Mouse (Mus musculus) heart, embryonic 14.5 days (tissue): ENCODE measurements around the gene Pde5a. TPM values are rescaled to one million over a fixed set of nuclear protein-coding genes. Genes with fewer than 3 reads are reported as not detected.

Experiments used
- ATAC-seq: fragments of 200-750 bp; cut with Nextera tagmentation; 2 replicates; pipeline ENCODE4 v1.8.0; 2017; ENCODE audit warnings: low read depth, moderate TSS enrichment; ENCODE audit not compliant: insufficient number of reproducible peaks, insufficient read depth, low FRiP score
- H3K27ac ChIP-seq, 2 experiments: fragments of 200-500 bp in 1 of 2; fragments of 300-500 bp in 1 of 2; sonication (generic) in 1 of 2; replicated peaks in 1 of 2; 2 replicates each; pipeline ENCODE4 v1.5.1; 2012 to 2014; ENCODE audit warnings: low read depth in 2 of 2, low read length in 2 of 2, control low read depth in 1 of 2, mild to moderate bottlenecking in 1 of 2, mixed read lengths in 1 of 2; ENCODE audit not compliant: control insufficient read depth in 1 of 2, insufficient read depth in 1 of 2
- H3K27me3 ChIP-seq: fragments of 300-500 bp; sonication (generic); 2 replicates; pipeline ENCODE4 v1.6.1; 2014; ENCODE audit warnings: mild to moderate bottlenecking, low read length, control low read depth; ENCODE audit not compliant: control insufficient read depth, insufficient read depth
- H3K36me3 ChIP-seq: fragments of 300-500 bp; sonication (generic); 2 replicates; pipeline ENCODE4 v1.6.1; 2014; ENCODE audit warnings: mild to moderate bottlenecking, control low read depth, low read length, mixed read lengths; ENCODE audit not compliant: control insufficient read depth, insufficient read depth
- H3K4me1 ChIP-seq, 2 experiments: fragments of 200-500 bp in 1 of 2; fragments of 300-500 bp in 1 of 2; sonication (generic) in 1 of 2; 2 replicates each; pipeline ENCODE4 v1.6.1; 2012 to 2014; ENCODE audit warnings: low read length in 2 of 2, control low read depth in 1 of 2, mixed read lengths in 1 of 2; ENCODE audit not compliant: control insufficient read depth in 2 of 2, insufficient read depth in 2 of 2
- H3K4me2 ChIP-seq: fragments of 300-500 bp; sonication (generic); 2 replicates; pipeline ENCODE4 v1.6.1; 2014; ENCODE audit warnings: mild to moderate bottlenecking, low read length
- H3K4me3 ChIP-seq, 2 experiments: fragments of 200-500 bp in 1 of 2; fragments of 300-500 bp in 1 of 2; sonication (generic) in 1 of 2; 2 replicates each; pipeline ENCODE4 v1.5.1; 2012 to 2014; ENCODE audit warnings: low read length in 2 of 2, mild to moderate bottlenecking in 2 of 2, control low read depth in 1 of 2, low read depth in 1 of 2, moderate library complexity in 1 of 2; ENCODE audit not compliant: control insufficient read depth in 1 of 2, insufficient read depth in 1 of 2
- H3K9ac ChIP-seq: fragments of 300-500 bp; sonication (generic); 2 replicates; pipeline ENCODE4 v1.6.1; 2014; ENCODE audit warnings: mild to moderate bottlenecking, low read length
- H3K9me3 ChIP-seq: fragments of 300-500 bp; sonication (generic); 2 replicates; pipeline ENCODE4 v1.6.1; 2016; ENCODE audit warnings: low read length, control low read depth; ENCODE audit not compliant: control insufficient read depth
- WGBS: fragments of 180-500 bp; shearing (Covaris S2); extraction: QIAGEN DNeasy Blood & Tissue Kit; methylation state at CpG from one replicate; pipeline ENCODE4 v1.1.7; 2014; 5-methylcytosine and 5-hydroxymethylcytosine counted together
- polyA plus RNA-seq: library from polyadenylated mRNA; unstranded; fragments of >200 nt; fragmentation: Nextera tagmentation; extraction: Ambion mirVana; gene quantifications from 2 replicates; pipeline ENCODE4 v1.2.1, GENCODE M21; 2014

Gene Pde5a
- polyA plus RNA-seq, 1 experiment from 2014 or later: 4.1 TPM

DNA sequence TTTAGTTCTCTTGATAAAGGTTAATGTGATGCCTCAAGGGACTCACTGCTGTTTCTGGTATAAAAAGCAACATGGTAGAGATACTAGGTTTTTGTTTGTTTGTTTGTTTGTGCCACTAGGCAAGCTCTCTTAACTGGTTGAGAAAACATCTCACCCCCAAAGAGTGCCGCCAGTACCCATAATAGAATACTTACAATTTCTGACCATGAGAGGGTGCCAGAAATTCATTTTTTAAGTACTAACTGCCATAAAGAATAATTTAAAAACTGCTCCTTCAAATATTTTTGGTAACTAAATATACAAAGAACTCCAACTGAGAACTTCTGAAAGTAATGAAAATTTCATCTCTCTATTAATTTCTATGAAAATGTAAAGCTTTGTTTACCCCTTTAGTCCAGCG lies 131.1 kb downstream of the Pde5a start:
- H3K36me3 ChIP-seq: no peaks in the 10 kb centered on the region
- H3K4me1 ChIP-seq: no peaks in the 10 kb centered on the region; a peak in 1 of 4 replicates
- no peak overlapping the region for H3K9ac ChIP-seq
- WGBS: 73% methylated on average over 2 of the region's 2 CpGs
- H3K4me2 ChIP-seq: no peak overlapping the region
- no peaks in the 10 kb centered on the region for H3K9me3 ChIP-seq
- H3K27ac ChIP-seq: no peak overlapping the region
- H3K4me3 ChIP-seq: no peak overlapping the region
- no peaks in the 10 kb centered on the region for H3K27me3 ChIP-seq
- no peak for ATAC-seq

DNA sequence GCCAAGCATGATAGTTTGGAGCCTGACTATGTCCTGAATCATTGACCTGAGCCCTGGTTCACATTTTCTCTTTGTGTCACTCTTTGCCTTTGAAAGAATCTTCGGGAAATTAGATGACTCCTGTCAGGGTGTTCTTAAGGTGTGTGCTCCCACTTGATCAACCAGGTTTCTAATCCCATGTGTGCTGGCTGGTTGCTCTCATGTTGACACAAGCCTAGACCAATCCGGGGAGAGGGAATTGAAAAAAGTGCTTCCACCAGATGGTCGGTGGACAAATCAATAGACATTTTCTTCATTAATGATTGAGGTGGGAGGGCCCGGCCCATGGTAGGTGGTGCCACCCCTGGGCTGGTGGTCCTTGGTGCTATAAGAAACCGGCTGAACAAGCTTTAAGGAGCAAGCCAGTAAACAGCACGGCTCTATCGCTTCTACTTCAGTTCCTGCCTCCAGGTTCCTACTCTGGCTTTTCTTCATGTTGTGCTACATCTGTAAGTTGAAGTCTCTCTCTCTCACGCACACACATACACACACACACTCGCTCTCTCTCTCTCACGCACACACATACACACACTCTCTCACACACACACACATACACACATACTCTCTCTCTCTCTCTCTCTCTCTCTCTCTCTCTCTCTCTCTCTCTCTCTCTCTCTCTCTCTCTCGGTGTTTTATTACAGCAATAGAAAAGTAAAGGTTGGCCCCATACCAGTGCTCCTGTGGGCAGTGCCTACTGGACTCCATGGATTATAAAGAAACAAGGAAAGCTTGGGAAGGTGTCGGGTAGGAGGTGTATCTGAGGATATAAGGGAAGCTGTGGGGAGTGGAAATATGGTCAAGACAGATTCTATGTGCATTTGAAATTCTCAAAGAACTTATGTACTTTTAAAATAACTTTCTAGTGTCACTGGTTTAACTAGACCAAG lies 132.1 kb downstream of the Pde5a start:
- ATAC-seq: no peak
- no peak overlapping the region for H3K4me3 ChIP-seq
- H3K9me3 ChIP-seq: no peaks in the 10 kb centered on the region
- H3K9ac ChIP-seq: no peak overlapping the region
- no peak overlapping the region for H3K4me2 ChIP-seq
- H3K36me3 ChIP-seq: no peaks in the 10 kb centered on the region
- no peak overlapping the region for H3K27ac ChIP-seq
- H3K27me3 ChIP-seq: no peaks in the 10 kb centered on the region
- H3K4me1 ChIP-seq: no peaks in the 10 kb centered on the region
- 83% methylated on average over 12 of the region's 12 CpGs for WGBS

DNA sequence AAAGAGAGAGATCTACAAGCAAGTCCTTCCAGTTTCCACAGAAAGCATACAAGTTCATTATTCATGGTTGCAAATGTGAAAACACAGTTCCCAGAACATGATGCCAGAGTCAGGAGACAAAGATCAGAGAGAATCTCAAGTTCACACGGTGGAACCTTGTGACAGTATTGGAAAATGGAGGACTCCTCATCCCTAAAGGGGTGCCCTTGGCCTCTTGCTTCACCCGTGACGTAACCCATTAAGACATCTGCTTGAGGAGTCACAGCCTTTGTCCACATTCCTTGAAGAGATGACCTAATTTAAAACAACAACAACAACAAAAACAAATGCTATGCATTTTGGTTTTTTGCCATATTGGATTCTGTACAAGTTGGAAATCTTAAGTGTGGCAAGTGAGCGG lies 136.3 kb downstream of the Pde5a start:
- H3K4me3 ChIP-seq: no peak overlapping the region
- no peaks in the 10 kb centered on the region for H3K27me3 ChIP-seq
- no peak overlapping the region for H3K9ac ChIP-seq
- no peaks in the 10 kb centered on the region for H3K4me1 ChIP-seq
- no peaks in the 10 kb centered on the region for H3K36me3 ChIP-seq
- no peaks in the 10 kb centered on the region for H3K9me3 ChIP-seq
- WGBS: 85% methylated on average over 4 of the region's 4 CpGs
- no peak for ATAC-seq
- no peak overlapping the region for H3K4me2 ChIP-seq
- no peak overlapping the region for H3K27ac ChIP-seq

DNA sequence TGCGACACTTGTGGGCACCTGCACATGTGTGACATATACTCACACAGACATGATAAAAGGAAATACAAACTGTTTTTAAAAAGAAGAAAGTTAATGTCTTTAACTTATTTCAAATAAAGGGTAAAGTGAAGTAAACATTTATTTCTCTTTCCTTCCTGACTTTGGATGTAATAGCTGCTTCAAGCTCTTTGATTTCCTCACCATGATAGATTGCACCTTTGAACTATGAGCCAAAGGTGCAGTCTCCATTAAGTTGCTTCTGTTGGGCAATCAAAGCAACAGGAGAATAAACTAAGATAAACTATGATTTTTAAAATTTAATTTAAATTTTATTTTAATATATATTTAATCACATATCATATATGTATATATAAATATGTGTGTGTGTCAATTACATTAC lies 139.5 kb downstream of the Pde5a start:
- Histone ChIP-seq H3K4me3 (no peak overlapping the region), H3K9ac (no peak overlapping the region), H3K36me3 (no peaks in the 10 kb centered on the region), H3K9me3 (no peaks in the 10 kb centered on the region), H3K27ac (no peak overlapping the region), H3K27me3 (no peaks in the 10 kb centered on the region), H3K4me1 (no peaks in the 10 kb centered on the region), H3K4me2 (no peak overlapping the region)
- WGBS: 96% methylated on average over 1 of the region's 1 CpGs
- no peak for ATAC-seq

DNA sequence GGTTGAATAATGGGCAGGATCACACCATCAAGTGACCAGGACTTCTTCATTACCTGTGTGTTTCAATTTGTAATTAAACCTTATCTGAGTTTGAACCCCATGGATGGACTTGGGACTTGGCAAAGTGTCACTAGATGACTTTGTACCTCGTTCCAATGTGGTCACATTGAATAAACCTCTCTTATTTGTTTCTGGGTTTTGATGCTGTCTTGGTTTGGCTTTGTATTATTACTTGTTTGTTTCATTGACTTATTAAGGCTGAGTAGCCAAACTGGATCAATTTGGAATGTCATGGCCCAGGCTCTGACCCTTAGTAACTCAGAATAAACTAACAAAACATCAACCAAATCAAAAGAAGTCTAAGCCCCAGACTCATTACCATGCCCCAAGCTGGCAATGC lies 142.8 kb downstream of the Pde5a start:
- H3K36me3 ChIP-seq: no peaks in the 10 kb centered on the region
- H3K4me2 ChIP-seq: no peak overlapping the region
- 70% methylated on average over 1 of the region's 1 CpGs for WGBS

DNA sequence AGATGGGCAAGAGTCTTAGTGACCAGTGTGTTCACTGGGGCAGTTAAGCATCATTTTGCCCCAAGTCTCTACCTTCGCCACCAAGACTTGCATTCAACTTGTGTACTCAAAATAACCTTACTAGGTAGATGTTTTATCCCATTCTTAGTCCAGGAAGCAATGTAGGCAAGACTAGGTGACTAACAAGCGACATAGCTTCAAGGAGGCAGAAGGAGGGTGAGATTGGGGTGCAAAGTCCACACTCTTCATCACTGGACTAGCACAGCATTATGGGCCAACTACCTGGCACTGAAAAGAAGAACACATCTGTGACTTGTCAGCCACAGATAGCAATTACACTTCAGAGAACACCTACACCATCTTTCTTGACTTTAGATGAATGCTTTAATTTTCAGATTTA lies 148.1 kb downstream of the Pde5a start:
- H3K9me3 ChIP-seq: no peaks in the 10 kb centered on the region

More for the DNA sequence above, 142.8 kb downstream of the Pde5a start:
- no peak overlapping the region for H3K27ac ChIP-seq
- no peaks in the 10 kb centered on the region for H3K9me3 ChIP-seq
- no peak for ATAC-seq
- H3K27me3 ChIP-seq: no peaks in the 10 kb centered on the region
- no peak overlapping the region for H3K9ac ChIP-seq
- no peak overlapping the region for H3K4me3 ChIP-seq
- no peaks in the 10 kb centered on the region for H3K4me1 ChIP-seq

DNA sequence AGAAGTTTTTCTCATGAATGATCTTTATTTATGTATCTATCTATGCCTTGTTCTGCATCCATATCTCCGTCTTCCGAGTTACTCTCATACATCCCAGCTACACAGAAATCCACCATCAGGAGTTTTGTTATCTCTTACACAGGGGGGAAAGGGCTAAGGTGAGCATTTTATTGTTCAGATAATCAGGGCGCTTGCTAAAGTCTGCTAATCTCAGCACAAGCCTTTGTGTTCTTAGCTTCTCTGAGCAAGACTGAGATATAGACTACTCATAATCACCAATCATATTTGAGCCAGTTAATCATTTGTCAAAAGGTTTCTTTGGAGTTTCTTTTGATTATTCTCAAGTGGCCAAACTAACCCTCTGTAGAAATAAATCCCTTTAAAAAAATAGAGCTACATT lies 148.8 kb downstream of the Pde5a start:
- Histone ChIP-seq H3K4me1 (peaks cover 0 to 2% of the 10 kb centered on the region in 2 experiments; a peak in 1 of 4 replicates), H3K9ac (no peak overlapping the region), H3K36me3 (no peaks in the 10 kb centered on the region), H3K4me2 (no peak overlapping the region), H3K4me3 (no peak overlapping the region), H3K9me3 (no peaks in the 10 kb centered on the region), H3K27me3 (no peaks in the 10 kb centered on the region), H3K27ac (no peak overlapping the region)
- no peak for ATAC-seq
- whole genome bisulfite sequencing: 80% methylated on average over 3 of the region's 3 CpGs

More for the DNA sequence above, 148.1 kb downstream of the Pde5a start:
- H3K4me1 ChIP-seq: peaks cover 0 to 2% of the 10 kb centered on the region in 2 experiments; a peak in 1 of 4 replicates
- no peak overlapping the region for H3K4me3 ChIP-seq
- no peak overlapping the region for H3K27ac ChIP-seq
- H3K36me3 ChIP-seq: no peaks in the 10 kb centered on the region
- WGBS: 86% methylated on average over 2 of the region's 2 CpGs
- no peak overlapping the region for H3K4me2 ChIP-seq
- H3K27me3 ChIP-seq: no peaks in the 10 kb centered on the region
- H3K9ac ChIP-seq: no peak overlapping the region
- ATAC-seq: no peak
